Mouse (Mus musculus) kidney, postnatal 0 days (tissue): ENCODE measurements around the gene Cacfd1. TPM values are rescaled to one million over a fixed set of nuclear protein-coding genes. Genes with fewer than 3 reads are reported as not detected.

ENCODE experiments used
- ATAC-seq: fragments of 200-750 bp; cut with Nextera tagmentation; replicated peaks from 2 replicates; pipeline ENCODE4 v1.8.0; 2017; ENCODE audit warnings: low read depth, moderate number of reproducible peaks, moderate TSS enrichment, moderate library complexity; ENCODE audit not compliant: low FRiP score
- DNase-seq: peaks from one replicate; pipeline ENCODE4 v3.0.0-alpha.2; 2016; ENCODE audit warnings: low spot score
- H3K27ac ChIP-seq: fragments of 300-500 bp; sonication (generic); 2 replicates; pipeline ENCODE4 v1.5.1; 2014; ENCODE audit warnings: mild to moderate bottlenecking
- H3K27me3 ChIP-seq: fragments of 300-500 bp; sonication (generic); 2 replicates; pipeline ENCODE4 v1.6.1; 2014; ENCODE audit warnings: low read length, mixed read lengths; ENCODE audit not compliant: insufficient read depth
- H3K36me3 ChIP-seq: fragments of 300-500 bp; sonication (generic); 2 replicates; pipeline ENCODE4 v1.6.1; 2014; ENCODE audit warnings: low read length, mixed read lengths; ENCODE audit not compliant: insufficient read depth
- H3K4me1 ChIP-seq: fragments of 300-500 bp; sonication (generic); replicated peaks from 2 replicates; pipeline ENCODE4 v1.6.1; 2014; ENCODE audit warnings: antibody characterized with exemption, low read length, mixed read lengths; ENCODE audit not compliant: insufficient read depth
- H3K4me2 ChIP-seq: fragments of 300-500 bp; sonication (generic); 2 replicates; pipeline ENCODE4 v1.6.1; 2014; ENCODE audit warnings: mild to moderate bottlenecking, low read length, moderate library complexity, mixed read lengths
- H3K4me3 ChIP-seq: fragments of 300-500 bp; sonication (generic); replicated peaks from 2 replicates; pipeline ENCODE4 v1.5.1; 2014; ENCODE audit warnings: low read depth, low read length
- H3K9ac ChIP-seq: fragments of 300-500 bp; sonication (generic); 2 replicates; pipeline ENCODE4 v1.6.1; 2014; ENCODE audit warnings: low read depth, low read length
- H3K9me3 ChIP-seq: fragments of 300-500 bp; sonication (generic); replicated peaks from 2 replicates; pipeline ENCODE4 v1.6.1; 2016; ENCODE audit warnings: low read length, inconsistent platforms, mixed read lengths
- CTCF ChIP-seq: IDR thresholded peaks from 2 replicates; pipeline ENCODE4 v1.5.1; 2016; ENCODE audit warnings: antibody characterized with exemption, low read depth, mild to moderate bottlenecking, moderate library complexity
- WGBS: fragments of 180-500 bp; shearing (Covaris S2); extraction: QIAGEN DNeasy Blood & Tissue Kit; methylation state at CpG from one replicate; pipeline ENCODE4 v1.1.7; 2014; 5-methylcytosine and 5-hydroxymethylcytosine counted together
- polyA plus RNA-seq: library from polyadenylated mRNA; unstranded; fragments of >200 nt; fragmentation: Nextera tagmentation; extraction: Ambion mirVana; gene quantifications from 2 replicates; pipeline ENCODE4 v1.2.1, GENCODE M21; 2015

Cacfd1 gene
- polyA plus RNA-seq, 1 experiment from 2014 or later: 41.5 TPM

GRCm38 (mm10) chr2:27025545-27025944 is 15.8 kb downstream of the Cacfd1 start:
- Histone ChIP-seq H3K4me3 (no peak overlapping the region), H3K4me1 (no peaks in the 10 kb centered on the region), H3K27ac (no peak overlapping the region), H3K4me2 (no peak overlapping the region), H3K9ac (no peak overlapping the region), H3K9me3 (no peaks in the 10 kb centered on the region), H3K36me3 (no peaks in the 10 kb centered on the region), H3K27me3 (no peaks in the 10 kb centered on the region)
- ATAC-seq (no peak), DNase-seq (no peak)
- no peak for TF ChIP-seq CTCF
- 80% methylated on average over 3 of the region's 3 CpGs for WGBS

- no peak overlapping the region for H3K4me2 ChIP-seq
- no peak overlapping the region for H3K4me3 ChIP-seq
- ATAC-seq (no peak), DNase-seq (no peak)
- H3K9ac ChIP-seq: no peak overlapping the region
- no peaks in the 10 kb centered on the region for H3K27me3 ChIP-seq
- H3K9me3 ChIP-seq: no peaks in the 10 kb centered on the region
- H3K36me3 ChIP-seq: no peaks in the 10 kb centered on the region
- 88% methylated on average over 3 of the region's 3 CpGs for WGBS
- no peak overlapping the region for H3K27ac ChIP-seq
- H3K4me1 ChIP-seq: no peaks in the 10 kb centered on the region
- no peak for TF ChIP-seq CTCF
Observed at GRCm38 (mm10) chr2:27026332-27026731, 16.6 kb downstream of the Cacfd1 start.

- no peak; the same call in 1 of the 2 replicates for ATAC-seq
- H3K4me1 ChIP-seq: no peaks in the 10 kb centered on the region
- no peak for DNase-seq
- no peak for TF ChIP-seq CTCF
- no peaks in the 10 kb centered on the region for H3K36me3 ChIP-seq
- no peak overlapping the region for H3K27ac ChIP-seq
- 72% methylated on average over 10 of the region's 10 CpGs for WGBS
- H3K9me3 ChIP-seq: no peaks in the 10 kb centered on the region
- H3K4me3 ChIP-seq: no peak overlapping the region
- H3K27me3 ChIP-seq: no peaks in the 10 kb centered on the region
- no peak overlapping the region for H3K9ac ChIP-seq
- no peak overlapping the region for H3K4me2 ChIP-seq
Observed at GRCm38 (mm10) chr2:27026857-27027617, 17.3 kb downstream of the Cacfd1 start.

- DNase-seq: peak; percentile 92
- no peaks in the 10 kb centered on the region for H3K9me3 ChIP-seq
- ATAC-seq: peak; percentile 97
- H3K27me3 ChIP-seq: no peaks in the 10 kb centered on the region
- H3K9ac ChIP-seq: no peak within 1 kb of the TSS
- no peaks in the 10 kb centered on the region for H3K36me3 ChIP-seq
- no peak for TF ChIP-seq CTCF
- H3K4me2 ChIP-seq: peak within 1 kb of the TSS; percentile 42
- 0 out of 2 replicates have a peak within 1 kb of the TSS, but pooled peaks have one; percentile 1 for H3K4me3 ChIP-seq
- H3K27ac ChIP-seq: no peak within 1 kb of the TSS
- no peaks in the 10 kb centered on the region for H3K4me1 ChIP-seq
- 1% methylated on average over 38 of the region's 38 CpGs for WGBS
Observed at GRCm38 (mm10) chr2:27027618-27028436, 18.1 kb downstream of the Cacfd1 start, which contains the start of gene Slc2a6. Gene Slc2a6, minus strand, starts transcription at chr2:27027998.

- DNase-seq (no peak), ATAC-seq (no peak)
- no peaks in the 10 kb centered on the region for H3K36me3 ChIP-seq
- no peak overlapping the region for H3K9ac ChIP-seq
- no peak overlapping the region for H3K4me3 ChIP-seq
- H3K4me2 ChIP-seq: peak overlapping the region; percentile 42
- H3K4me1 ChIP-seq: no peaks in the 10 kb centered on the region
- no peaks in the 10 kb centered on the region for H3K9me3 ChIP-seq
- no peaks in the 10 kb centered on the region for H3K27me3 ChIP-seq
- no peak overlapping the region for H3K27ac ChIP-seq
- no peak for TF ChIP-seq CTCF
- 56% methylated on average over 4 of the region's 4 CpGs for WGBS
Observed at GRCm38 (mm10) chr2:27028437-27029015, 18.8 kb downstream of the Cacfd1 start.

GRCm38 (mm10) chr2:27032361-27032760 is 22.6 kb downstream of the Cacfd1 start:
- WGBS: 49% methylated on average over 2 of the region's 2 CpGs
- no peak overlapping the region for H3K9ac ChIP-seq
- H3K27me3 ChIP-seq: no peaks in the 10 kb centered on the region
- no peaks in the 10 kb centered on the region for H3K4me1 ChIP-seq
- H3K4me3 ChIP-seq: no peak overlapping the region
- ATAC-seq: no peak
- peak; percentile 16 for DNase-seq
- no peak overlapping the region for H3K27ac ChIP-seq
- no peaks in the 10 kb centered on the region for H3K9me3 ChIP-seq
- no peak overlapping the region for H3K4me2 ChIP-seq
- H3K36me3 ChIP-seq: no peaks in the 10 kb centered on the region
- peak; percentile 32; the same call in 1 of the 2 replicates for TF ChIP-seq CTCF
